Comparison of ENCODE assay signal across 9 mouse cellular contexts in the genomic region with DNA sequence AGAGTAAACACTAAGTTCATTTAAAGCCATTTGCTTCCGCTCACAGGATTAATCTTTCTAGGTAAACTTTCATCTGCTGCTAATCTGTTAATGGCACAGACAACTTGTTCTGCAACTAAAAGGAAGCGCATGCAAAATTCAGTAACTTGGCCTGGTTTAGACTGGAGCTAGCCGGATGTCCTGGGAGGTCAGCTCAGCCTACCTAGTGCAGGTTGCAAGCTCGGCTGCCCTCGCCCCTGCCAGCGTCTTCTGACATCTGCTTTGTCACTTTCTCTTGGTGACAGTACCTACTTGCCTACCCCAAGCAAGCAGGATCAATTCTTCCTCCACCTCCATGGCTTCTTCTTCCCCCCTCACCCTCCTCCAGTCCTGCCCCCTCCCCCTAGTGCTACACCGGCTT.
DNase-seq lines count a peak whose midpoint lies in the region; ATAC-seq lines count a peak whose summit lies in the region.
"Had no signal": no experiment of that assay in that cellular context is flagged by ENCODE, and none has a peak within 500 bp of the region (broad histone marks: within the 10 kb centered on the region; RNA-seq: fewer than 3 reads in every experiment).

No protein-coding gene starts in this region.

- peaks cover 51% of the 10 kb centered on the region for H3K4me1 ChIP-seq in heart, embryonic 15.5 days (replicated peaks)
- H3K4me1 ChIP-seq in hindbrain, embryonic 14.5 days (replicated peaks; ENCODE audit: control insufficient read depth, insufficient read depth, low read length) = peaks cover 36% of the 10 kb centered on the region
- H3K4me1 ChIP-seq in midbrain, embryonic 14.5 days (ENCODE audit: control insufficient read depth, insufficient read depth, low read length) = peaks cover 17% of the 10 kb centered on the region

- intact Hi-C loops in heart, postnatal 14 days (cut with DNase I) = no loop called here

- no peaks in the 10 kb centered on the region for H3K9me3 ChIP-seq in heart, embryonic 15.5 days (replicated peaks)
- no peaks in the 10 kb centered on the region for H3K9me3 ChIP-seq in hindbrain, embryonic 14.5 days (ENCODE audit: control insufficient read depth, low read length)
- H3K9me3 ChIP-seq in midbrain, embryonic 14.5 days (ENCODE audit: control insufficient read depth, low read length) = no peaks in the 10 kb centered on the region

- no peak overlapping the region for H3K4me3 ChIP-seq in heart, embryonic 15.5 days
- 0 out of 2 replicates have a peak overlapping the region, but pooled peaks have one; percentile 4 for H3K4me3 ChIP-seq in hindbrain, embryonic 14.5 days (replicated peaks; ENCODE audit: low read length)
- peak overlapping the region; percentile 17 for H3K4me3 ChIP-seq in midbrain, embryonic 14.5 days (replicated peaks; ENCODE audit: low read depth, low read length)

- WGBS in heart, embryonic 15.5 days = 64% methylated on average over 7 of the region's 7 CpGs
- 24% methylated on average over 7 of the region's 7 CpGs for WGBS in hindbrain, embryonic 14.5 days
- WGBS in midbrain, embryonic 14.5 days = 10% methylated on average over 7 of the region's 7 CpGs

- no peaks in the 10 kb centered on the region for H3K27me3 ChIP-seq in heart, embryonic 15.5 days
- H3K27me3 ChIP-seq in hindbrain, embryonic 14.5 days (ENCODE audit: control insufficient read depth, insufficient read depth, low read length) = no peaks in the 10 kb centered on the region
- H3K27me3 ChIP-seq in midbrain, embryonic 14.5 days (ENCODE audit: control insufficient read depth, insufficient read depth, low read length) = no peaks in the 10 kb centered on the region

- 0 out of 2 replicates have a peak overlapping the region, but pooled peaks have one; percentile 17 for H3K9ac ChIP-seq in heart, embryonic 15.5 days
- H3K9ac ChIP-seq in hindbrain, embryonic 14.5 days = no peak overlapping the region
- no peak overlapping the region; the same call in 1 of the 2 replicates for H3K9ac ChIP-seq in midbrain, embryonic 14.5 days (replicated peaks; ENCODE audit: low read length)

- no peak for ATAC-seq in heart, embryonic 15.5 days (replicated peaks; ENCODE audit: insufficient number of reproducible peaks, insufficient read depth, low FRiP score, low read depth)
- no peak for ATAC-seq in hindbrain, embryonic 14.5 days (ENCODE audit: low FRiP score)
- ATAC-seq in midbrain, embryonic 14.5 days (ENCODE audit: low FRiP score, low TSS enrichment) = peak; percentile 6; the same call in 1 of the 2 replicates

- H3K36me3 ChIP-seq in heart, embryonic 15.5 days = peaks cover 5% of the 10 kb centered on the region; the same call in 1 of the 2 replicates
- no peaks in the 10 kb centered on the region for H3K36me3 ChIP-seq in hindbrain, embryonic 14.5 days (replicated peaks; ENCODE audit: control insufficient read depth, insufficient read depth)
- H3K36me3 ChIP-seq in midbrain, embryonic 14.5 days (ENCODE audit: control insufficient read depth, insufficient read depth, low read length) = no peaks in the 10 kb centered on the region

- H3K27ac ChIP-seq in heart, embryonic 15.5 days = peak overlapping the region; percentile 67; the same call in 1 of the 2 replicates
- H3K27ac ChIP-seq in hindbrain, embryonic 14.5 days = no peak overlapping the region
- H3K27ac ChIP-seq in midbrain, embryonic 14.5 days (replicated peaks; ENCODE audit: low read depth, low read length) = peak overlapping the region; percentile 58; the same call in 1 of the 2 replicates

- peak overlapping the region; percentile 39 for H3K4me2 ChIP-seq in heart, embryonic 15.5 days
- H3K4me2 ChIP-seq in hindbrain, embryonic 14.5 days (replicated peaks) = peak overlapping the region; percentile 50
- H3K4me2 ChIP-seq in midbrain, embryonic 14.5 days (ENCODE audit: low read length) = peak overlapping the region; percentile 46

- DNase-seq in heart, postnatal 14 days = no peak
- DNase-seq in ZHBTc4 (ENCODE audit: low read depth, low spot score) = peak; percentile 56
- no peak for DNase-seq in hindbrain, embryonic 14.5 days (ENCODE audit: low spot score)
- DNase-seq in midbrain, embryonic 14.5 days = peak; percentile 30
- no peak for DNase-seq in left cerebral cortex, adult 9 months (ENCODE audit: low spot score in 2 of 2)
- no peak for DNase-seq in cerebellum, adult 8-10 months
- DNase-seq in urinary bladder, adult 2 months (ENCODE audit: low spot score) = no peak
- DNase-seq: adrenal gland, postnatal 36 days had no signal

Comparison
In these comparisons a context has a peak if more than half of its experiments do, and no peak if none do; other contexts are left out.
1. DNase-seq: peak in ZHBTc4 (single experiment) and midbrain, embryonic 14.5 days (single experiment); none in heart, postnatal 14 days (0 of 2), hindbrain, embryonic 14.5 days (single experiment), left cerebral cortex, adult 9 months (0 of 2), cerebellum, adult 8-10 months (single experiment) and urinary bladder, adult 2 months (single experiment).
2. Peak in every context shown above with its lines, with median percentiles within 50 percentile points of each other: H3K4me2 ChIP-seq.